Mouse (Mus musculus) adrenal gland, adult 8-10 months (tissue): Measurements from ENCODE around the gene Dnajb13. TPM values are rescaled to one million over a fixed set of nuclear protein-coding genes. Genes with fewer than 3 reads are reported as not detected.

Experiments used
- DNase-seq: peaks from one replicate; pipeline ENCODE4 v3.0.0; 2022
- total RNA-seq, 4 experiments: library from RNA; stranded (reverse); gene quantifications; 2 replicates each; pipeline ENCODE4 v1.2.4; 2022

Gene Dnajb13
- total RNA-seq, 4 experiments from 2014 or later, result 0.20 to 0.89 (median 0.42) TPM

DNA sequence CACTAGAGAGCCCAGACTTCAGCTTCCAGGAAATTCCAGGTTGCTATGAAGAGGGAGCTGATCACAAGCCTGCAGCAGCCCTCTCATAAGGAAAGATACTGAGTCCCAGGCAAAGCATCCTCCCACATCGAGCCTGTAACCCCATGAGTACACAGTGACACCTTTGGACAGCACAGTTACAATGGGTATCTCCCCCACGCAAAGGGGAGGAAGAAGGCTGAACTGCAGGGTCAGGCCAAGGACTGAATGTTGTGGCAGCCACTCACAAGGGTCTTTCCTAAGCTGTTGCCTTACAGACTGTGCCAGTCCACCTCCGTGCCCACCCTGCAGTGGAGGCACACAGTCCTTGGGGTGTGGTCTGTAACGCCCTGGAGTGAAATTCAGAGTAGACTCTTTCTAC lies 8.3 kb downstream of the Dnajb13 start:
- no peak for DNase-seq

DNA sequence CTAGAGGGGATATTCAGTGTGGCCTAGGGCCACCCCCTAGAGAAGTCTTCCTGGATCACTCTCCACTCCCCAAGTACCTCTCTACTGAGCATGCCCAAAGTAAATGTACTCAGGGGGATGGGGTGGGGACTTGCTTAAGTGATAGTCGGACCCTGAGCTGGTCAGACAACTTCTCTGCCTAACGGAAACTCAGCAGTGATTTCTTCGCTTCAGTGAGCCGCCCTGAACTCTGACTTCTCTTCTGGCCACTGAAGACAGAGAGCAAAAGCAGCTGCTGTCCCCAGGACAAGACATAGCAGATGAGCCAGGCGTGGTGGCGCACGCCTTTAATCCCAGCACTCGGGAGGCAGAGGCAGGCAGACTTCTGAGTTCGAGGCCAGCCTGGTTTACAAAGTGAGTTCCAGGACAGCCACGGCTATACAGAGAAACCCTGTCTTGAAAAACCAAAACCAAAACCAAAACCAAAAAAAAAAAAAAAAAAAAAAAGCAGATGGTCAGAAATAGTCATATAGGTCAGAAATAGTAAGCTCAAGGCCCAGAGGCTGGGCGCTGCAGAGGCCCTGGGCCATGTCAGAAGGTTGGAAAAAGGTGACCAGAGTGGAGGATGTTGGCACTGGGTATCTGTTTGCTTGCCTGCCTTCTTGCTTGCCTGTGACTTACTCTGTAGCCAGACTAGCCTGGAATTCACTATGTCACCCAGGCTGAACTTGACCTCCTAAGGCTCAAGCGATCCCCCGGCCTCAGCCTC lies 9.8 kb downstream of the Dnajb13 start:
- DNase-seq, result no peak

DNA sequence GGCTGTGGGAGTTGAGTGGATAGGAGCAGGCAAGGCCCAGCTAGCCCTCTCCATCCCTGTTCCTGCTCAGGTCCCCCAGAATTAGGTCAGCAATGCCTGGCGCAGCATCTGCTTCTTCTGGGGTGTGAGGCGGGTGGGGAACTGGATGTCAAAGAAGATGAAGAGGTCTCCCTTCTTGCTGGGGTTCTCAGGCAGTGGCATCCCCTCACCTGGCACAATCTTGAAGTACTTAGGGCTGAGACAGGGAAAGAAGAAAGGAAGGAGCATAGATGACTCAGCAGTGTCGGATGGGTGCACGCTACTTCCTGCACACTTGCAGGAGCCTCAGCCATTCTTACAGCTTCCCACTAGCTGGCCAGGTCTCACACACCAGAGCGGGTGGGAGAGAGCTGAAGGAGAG lies 11.7 kb downstream of the Dnajb13 start:
- no peak for DNase-seq

DNA sequence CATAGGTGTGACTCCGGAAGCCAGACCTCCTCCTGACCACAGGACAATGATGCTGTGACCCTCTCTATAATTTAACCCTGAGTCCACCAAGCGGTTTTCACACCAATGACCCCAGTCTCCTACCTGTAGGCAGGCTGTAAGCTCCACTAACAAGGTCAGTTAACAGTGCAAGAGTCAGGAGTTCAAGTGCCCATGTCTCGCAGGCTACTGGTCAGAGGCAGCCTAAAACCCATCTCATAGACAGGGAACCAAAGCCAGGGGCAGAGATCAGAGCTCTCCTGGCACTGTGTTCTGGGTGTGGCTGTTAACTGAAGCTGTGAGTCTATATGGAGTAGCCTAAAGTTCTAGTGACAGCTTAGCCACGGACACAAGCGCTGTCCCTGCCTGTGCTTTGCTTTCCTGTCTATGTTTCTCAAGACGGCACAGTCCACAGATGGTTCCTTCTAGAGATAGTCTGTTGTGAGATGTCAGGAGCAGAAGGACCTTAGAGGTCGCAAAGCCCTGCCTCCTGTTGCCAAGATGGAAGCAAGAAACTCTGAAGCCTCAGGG lies 12.3 kb downstream of the Dnajb13 start:
- DNase-seq, result no peak

DNA sequence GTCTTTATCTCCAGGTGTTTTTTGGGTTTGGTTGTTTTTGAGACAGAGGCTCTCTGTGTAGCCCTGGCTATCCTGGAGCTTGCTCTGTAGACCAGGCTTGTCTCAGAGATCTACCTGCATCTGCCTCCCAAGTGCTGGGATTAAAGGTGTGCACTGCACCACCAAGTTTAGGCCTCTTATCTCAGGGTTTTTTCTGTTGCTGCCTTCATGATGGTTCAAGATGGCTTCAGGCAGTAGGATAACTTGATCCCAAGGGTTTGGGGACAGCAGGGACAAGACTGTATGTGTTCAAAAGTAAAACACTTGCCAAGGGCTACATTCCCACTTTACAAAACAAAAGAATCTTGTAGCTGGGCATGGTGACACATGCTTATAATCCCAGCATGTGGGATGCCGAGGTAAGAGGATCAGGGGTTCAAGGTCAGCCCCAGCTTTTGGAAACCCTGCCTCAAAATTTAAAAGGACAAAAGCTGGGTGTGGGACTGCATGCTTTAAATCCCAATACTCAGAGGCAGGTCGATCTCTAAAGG lies 12.9 kb downstream of the Dnajb13 start:
- DNase-seq, result no peak

DNA sequence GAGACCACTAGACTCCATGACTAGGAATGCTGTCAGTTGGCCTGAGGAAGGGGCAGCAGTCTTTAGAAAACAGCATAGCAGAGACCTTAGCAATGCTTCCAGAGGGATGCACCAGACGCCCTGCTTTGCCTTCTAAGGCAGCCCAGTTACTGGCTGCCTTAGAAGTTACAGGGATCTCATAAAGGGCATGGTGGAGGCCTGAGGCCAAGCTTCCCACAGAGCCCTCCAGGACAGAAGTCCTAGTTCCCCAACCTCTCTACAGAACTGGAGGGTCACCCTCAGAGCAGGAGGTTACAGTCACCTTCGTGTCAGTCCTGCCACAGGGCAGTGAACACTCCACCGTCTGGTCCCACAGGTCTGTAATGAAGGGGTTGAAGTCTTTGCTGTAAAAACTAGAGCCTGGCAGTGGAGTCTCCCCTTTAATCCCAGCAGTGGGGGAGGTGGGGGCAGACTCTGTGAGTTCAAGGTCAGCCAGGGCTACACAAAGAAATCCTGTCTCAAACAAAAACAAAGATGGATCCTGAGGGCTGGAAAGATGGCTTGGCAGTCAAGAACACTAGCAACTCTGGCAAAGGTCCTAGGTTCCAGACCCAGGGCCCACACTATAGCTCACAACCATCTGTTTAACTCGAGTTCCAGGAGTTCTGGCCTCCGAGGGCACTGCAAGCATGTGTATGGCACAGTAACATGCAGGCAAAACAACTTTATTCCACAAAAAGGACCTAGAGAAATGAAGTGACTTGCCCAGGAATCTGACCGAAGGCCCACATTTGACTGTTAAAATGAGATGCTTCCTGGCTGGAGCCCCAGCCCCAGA lies 13.5 kb downstream of the Dnajb13 start:
- DNase-seq, result no peak

DNA sequence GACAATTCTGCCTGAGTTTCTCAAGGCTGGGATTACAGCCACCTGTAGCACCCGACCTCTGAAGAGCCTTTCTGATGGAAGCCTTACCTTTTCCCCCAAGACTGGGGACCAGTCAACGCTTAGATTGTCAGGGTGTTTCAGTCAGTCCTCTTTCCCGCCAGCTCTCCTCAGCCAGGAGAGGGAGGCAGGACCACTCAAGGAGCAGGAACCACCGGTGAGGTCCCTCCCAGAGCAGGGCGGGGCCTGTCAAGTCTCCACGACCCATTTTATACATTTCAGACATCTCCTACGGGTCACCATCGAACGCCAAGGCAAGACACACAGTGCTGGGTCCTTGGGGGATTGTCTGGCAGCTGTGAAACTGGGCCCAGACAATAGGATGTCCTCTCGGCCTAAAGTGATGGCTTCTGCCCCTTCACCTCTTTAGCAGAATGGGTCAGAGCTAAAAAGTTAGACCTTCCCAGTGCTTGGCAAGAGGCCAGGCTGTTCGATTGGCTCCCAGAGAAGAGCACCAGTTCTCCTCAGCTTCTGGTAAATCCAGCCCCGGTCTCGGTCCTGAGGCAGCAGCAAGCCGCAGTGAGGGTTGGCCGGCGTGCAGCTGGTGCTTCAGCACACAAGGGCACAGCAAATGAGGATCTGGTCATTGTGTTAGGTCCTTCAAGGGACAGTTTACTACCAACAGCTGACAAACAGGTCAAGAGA lies 14.3 kb downstream of the Dnajb13 start:
- no peak for DNase-seq

DNA sequence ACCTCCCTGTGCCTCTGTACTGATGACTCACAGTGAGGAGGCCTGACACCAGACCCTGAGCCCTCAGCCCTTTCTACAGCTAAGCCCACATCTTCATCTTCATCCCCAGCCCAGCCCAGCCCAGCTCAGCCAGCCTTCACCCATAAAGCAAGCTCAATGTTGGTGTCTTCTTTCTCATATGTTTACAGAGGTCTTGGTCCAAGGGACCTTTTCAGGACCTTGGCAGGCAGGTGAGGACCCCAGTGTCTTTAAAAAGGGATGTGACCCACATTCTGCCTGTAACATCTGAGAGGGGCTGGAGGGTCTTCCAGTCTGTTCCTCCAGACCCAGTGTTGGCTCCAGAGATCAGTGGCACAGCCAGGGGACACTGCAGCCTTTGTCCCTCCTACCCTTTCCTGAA lies 15.3 kb downstream of the Dnajb13 start:
- DNase-seq, result no peak

DNA sequence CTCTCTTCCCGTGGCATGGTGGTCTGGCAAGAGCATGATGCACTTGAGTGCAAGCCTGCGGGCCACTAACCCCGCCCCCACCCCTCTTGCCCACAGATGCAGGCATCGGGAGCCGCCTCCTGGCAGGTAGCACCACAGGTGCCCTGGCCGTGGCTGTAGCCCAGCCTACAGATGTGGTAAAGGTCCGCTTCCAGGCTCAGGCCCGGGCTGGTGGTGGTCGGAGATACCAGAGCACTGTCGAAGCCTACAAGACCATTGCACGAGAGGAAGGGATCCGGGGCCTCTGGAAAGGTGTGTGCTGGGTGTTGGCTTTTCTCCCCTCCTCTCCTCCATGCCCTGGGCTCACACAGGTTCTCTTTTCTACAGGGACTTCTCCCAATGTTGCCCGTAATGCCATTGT lies 16.8 kb downstream of the Dnajb13 start:
- DNase-seq, result no peak

DNA sequence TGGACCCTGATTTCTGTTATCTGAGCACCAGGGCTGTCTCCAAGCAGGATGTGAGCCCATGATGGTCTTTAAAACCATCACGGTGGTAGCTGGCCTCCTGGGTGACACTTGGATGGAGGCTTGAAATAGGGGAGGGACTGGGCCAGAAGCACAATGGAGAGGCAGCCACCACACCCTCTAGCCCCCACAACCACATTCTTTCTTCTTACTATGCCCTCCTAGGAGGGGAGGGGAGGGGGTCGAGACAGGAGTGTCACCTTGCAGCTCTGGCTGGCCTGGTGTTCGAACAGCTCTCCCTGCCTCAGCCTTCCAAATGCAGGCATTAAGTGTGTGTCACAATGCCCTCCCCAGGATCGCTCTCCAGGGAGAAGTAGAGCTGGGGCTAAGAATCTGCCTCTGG lies 17.4 kb downstream of the Dnajb13 start:
- no peak for DNase-seq

DNA sequence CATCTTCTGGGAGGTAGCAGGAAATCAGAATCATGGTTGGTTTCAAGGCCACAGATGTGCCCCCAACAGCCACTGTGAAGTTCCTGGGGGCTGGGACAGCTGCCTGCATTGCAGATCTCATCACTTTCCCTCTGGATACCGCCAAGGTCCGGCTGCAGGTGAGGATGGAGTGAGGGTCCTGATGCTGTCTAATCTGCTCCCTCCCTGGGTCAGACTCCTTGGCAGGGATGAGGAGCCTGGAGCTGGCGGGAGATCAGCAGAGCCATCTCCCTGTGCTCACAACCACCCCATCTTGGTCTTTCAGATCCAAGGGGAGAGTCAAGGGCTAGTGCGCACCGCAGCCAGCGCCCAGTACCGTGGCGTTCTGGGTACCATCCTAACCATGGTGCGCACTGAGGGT lies 18.0 kb downstream of the Dnajb13 start:
- no peak for DNase-seq

DNA sequence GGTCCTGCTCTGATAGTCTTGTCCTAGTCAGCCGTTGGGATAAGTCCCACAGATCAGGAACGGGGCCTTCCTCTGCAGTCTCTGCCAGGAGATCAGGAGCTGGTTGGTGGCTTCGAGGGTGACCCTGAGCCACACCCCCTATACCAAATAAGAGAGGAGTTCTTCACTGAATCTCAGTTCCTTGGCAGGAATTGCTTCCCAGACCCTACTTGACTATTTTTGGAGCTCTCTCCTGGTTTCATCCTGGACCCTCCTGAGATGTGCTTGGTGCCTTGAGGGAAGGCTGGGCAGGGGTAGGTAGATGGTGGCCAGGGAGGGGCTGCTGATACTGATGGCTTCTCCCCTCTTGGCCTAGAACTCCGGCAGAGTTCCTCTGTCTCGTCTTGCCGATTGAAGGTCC lies 18.4 kb downstream of the Dnajb13 start:
- DNase-seq, result no peak

DNA sequence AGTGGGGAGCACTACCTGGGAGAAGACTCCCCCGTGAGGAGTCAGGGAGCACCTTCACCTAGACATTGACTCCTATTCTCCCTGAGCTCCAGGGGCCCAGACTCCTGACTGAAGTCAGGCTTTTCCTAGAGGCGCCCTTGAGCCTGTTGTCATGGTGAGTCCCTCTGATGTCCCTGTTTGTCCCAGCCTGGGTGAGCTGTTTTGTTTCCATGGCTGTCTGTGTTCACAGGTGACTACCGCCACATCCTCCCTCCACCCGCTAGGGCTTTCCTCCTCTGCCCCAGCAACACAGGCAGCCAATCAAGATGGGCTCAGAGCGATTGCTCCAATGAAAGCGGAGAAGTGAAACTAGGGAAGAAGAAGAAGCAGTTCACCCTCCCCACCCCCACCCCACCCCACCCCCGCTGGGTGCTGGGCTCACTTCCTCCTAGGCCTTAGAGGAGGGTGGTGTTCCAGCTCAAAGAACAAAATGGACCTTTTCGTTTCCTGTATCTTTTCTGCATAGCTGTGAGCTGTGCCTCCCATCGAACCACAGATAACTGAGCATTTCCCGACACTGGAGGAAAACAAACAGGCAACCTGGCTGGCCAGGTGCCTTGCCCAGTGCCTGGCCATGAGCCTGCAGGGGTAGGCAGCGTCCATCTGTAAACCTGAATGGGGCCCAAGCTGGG lies 19.0 kb downstream of the Dnajb13 start:
- peak; percentile 78 for DNase-seq

DNA sequence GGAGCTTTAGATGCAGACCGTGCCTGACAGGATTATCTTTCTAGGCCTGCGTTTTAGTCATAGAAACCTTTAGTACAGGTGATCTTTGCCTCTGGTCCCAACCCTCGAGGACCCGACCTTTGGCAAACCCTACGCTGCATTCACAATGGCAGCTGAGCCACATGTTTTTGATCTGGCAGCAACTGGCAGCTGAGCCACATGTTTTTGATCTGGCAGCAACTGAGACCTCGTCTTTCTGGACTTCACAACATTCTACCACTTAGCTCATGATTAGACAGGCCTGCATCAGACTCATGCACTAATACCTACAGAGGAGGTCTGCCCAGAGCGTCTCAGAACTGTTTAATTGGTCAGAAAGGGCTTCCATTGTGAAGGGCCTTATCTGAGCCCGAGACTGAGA lies 19.7 kb downstream of the Dnajb13 start:
- DNase-seq, result no peak

DNA sequence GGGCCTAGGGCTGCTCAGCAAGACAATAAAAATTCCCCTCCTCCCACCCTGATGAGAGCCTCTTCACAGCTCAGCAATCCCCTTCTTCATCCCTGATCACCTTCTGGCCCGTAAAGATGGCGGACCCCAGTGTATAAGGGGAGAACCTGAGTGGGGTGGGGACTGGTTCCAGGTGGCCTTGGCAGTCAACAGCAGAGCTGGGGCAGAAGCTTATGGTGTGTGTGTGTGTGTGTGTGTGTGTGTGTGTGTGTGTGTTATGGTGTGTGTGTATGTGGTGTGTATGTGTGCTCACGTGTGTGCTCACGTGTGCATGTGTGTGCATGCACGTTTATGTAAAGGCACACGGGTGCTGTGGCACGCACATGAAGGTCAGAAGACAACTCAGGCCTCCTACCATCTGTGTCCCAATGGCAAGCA lies 20.3 kb downstream of the Dnajb13 start:
- no peak for DNase-seq

DNA sequence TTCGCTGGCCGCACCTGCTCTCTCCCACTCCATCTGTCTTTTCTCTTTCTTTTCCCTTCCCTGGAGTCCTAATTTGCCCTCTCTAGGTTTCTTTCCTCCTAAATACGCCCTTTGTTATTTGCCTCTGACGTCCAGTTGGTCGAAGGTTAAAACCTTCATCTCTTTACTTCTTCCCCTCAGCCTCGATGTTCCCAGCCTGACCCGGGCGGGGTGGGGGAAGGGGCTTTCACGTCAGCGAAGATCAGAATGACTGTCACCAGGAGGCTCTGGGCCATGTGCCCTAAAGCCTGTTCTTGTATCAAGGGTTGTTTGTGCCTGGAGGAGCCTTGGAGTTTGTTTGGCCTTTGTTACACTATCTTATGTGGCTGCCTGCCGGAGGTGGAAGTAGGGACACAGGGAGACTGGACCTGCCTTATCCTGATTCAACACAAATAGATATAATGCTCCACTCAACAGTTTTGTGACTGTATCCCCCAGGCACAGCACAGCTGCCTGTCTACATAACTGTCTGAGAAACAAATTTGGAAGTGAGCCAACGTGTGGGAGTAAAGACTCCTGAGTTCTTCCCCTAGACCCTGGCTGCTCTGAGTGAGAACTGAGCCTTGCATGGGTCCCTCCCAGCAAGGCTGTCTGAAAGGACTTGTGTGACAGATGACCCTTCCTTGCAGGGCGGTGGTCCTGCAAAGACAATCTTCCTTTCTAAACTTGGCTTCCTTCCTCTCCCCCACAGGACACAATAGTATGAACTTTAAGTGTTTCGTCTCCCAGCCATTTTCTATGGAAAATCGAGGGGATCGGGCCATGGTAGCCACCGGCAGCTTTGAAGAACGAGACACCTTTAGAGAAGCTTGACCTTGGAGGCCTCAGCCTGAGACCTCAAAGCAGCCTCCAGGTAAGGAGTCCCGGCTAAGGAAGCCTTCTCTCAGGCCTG lies 21.0 kb downstream of the Dnajb13 start:
- no peak for DNase-seq

DNA sequence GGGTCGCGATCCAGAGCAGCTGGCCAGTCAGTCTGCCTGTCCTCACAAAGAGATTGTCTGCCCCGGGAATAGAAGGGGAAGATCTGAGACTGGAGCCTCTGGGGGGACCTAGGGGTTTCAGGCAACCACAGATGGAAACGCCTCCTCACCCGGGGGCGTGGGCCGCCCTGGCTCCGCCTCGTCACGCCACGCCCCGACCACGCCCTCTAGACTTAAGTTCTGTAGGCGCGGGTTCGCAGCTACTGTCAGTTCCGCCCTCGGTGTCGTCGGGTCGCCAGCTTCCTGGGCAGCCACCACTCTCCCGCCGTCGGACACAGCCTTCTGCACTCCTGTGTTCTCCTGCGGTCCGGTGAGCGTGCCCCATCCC lies 21.7 kb downstream of the Dnajb13 start, which contains the start of gene Ucp2:
Ucp2 (plus strand) TSS at position 221 of the 367 bp plus-strand sequence.
- DNase-seq, result peak; percentile 80

DNA sequence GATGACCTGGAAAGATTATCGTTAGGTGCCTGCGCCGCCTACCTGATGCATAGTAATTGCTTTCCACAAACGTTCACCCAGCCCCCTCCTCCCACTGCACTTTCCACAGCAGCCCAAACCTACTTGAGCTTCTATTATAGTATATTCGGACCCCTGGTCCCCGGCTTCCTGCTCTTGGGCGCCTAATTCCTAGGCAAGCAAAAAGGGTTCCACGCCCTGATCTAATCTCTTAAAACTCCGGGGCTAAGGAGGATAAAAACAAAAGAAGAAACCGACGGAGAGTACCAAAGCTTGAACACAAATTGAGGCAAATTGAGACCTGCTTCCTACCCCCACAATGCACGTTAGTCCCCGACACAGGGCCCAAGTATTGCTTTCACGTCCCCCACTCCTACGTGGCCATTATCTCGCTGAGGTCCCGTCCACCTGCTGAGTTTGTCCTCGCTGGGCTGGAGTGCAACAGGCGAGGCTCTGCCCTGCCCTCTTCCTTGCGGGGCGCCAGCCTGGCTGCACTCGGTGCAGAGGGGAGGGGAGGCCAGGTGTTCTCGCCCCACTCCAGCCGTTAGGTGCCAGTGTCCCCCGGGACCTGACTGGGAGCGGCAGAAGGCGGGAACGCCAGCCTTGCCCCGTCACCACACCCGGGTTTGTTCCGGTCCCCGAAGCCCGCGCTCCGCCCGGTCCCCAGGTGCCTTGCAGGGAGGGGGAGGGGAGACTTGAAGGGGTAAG lies 22.2 kb downstream of the Dnajb13 start:
- DNase-seq, result no peak

DNA sequence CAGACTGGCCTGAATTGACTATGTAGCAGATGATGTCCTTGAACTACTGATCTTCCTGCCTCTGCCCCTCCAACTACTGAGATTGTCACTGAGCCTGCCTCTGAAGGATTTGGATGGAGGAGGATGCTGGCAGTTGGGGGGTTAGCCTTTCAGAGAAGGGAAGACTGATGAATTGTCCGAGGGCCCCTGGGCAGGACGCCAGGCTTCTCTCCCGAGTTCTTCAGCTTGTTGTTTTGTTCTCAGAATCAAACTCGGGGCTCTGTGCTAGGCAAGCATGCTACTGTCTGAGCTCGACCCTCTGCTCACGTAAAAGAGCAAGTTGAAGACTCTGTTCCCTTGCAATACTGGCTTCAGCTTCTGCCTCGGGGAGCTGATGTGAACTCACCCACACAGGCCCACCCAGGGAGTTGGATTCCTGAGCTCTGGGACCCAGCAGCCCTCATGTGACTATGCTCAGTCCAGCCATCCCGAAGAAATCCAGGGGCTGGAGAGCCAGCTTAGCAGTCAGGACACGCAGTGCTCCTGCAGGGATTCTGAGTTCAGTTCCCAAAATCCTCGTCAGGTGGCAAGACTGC lies 26.2 kb downstream of the Dnajb13 start:
- no peak for DNase-seq

DNA sequence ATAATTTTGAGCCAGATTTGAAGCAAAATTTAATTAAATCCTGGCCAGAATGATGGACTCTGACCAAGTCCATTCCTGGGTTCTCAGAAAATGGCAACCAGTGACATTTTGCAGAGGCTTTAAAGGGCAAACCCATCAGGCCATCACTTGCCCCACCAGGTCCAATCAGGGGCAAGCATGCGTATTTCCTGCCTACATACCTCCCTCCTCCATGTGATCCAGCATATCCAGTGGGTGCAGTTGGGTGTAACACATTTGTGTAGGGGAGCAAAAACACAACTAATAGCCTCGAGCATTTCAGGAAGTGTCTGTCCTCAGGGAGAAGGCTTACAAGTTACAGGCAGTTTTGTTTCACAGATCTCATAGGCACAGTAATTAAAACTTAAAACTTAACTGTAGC lies 27.5 kb downstream of the Dnajb13 start:
- no peak for DNase-seq
